In genomic region chr6:120555983-120556567, GRCm38 (mm10) we compare ENCODE assay signal across 17 mouse cellular contexts. TPM values are rescaled to one million over a fixed set of nuclear protein-coding genes. Genes with fewer than 3 reads are reported as not detected.
DNase-seq lines count a peak whose midpoint lies in the region; ATAC-seq lines count a peak whose summit lies in the region.
"Had no signal": no experiment of that assay in that cellular context is flagged by ENCODE, and none has a peak within 500 bp of the region (broad histone marks: within the 10 kb centered on the region; RNA-seq: fewer than 3 reads in every experiment).

No protein-coding gene starts in this region.

- no peak overlapping the region for H3K4me3 ChIP-seq in liver, embryonic 11.5 days (ENCODE audit: low read depth, low read length)
- H3K4me3 ChIP-seq: embryonic facial prominence, embryonic 15.5 days; forebrain, embryonic 12.5 days; gastrocnemius, adult 2 months; heart, embryonic 12.5 days; limb, embryonic 13.5 days; midbrain, embryonic 15.5 days; myocyte had no signal

- H3K27me3 ChIP-seq in liver, embryonic 11.5 days (replicated peaks; ENCODE audit: control insufficient read depth, insufficient read depth, low read length), result no peaks in the 10 kb centered on the region
- H3K27me3 ChIP-seq: embryonic facial prominence, embryonic 15.5 days; forebrain, embryonic 12.5 days; heart, embryonic 12.5 days; limb, embryonic 13.5 days; midbrain, embryonic 15.5 days had no signal

- 0 out of 2 replicates have a peak overlapping the region, but pooled peaks have one; percentile 34 for H3K9ac ChIP-seq in liver, embryonic 11.5 days (ENCODE audit: low read depth, low read length)
- H3K9ac ChIP-seq: embryonic facial prominence, embryonic 15.5 days; forebrain, embryonic 12.5 days; heart, embryonic 12.5 days; limb, embryonic 13.5 days; midbrain, embryonic 15.5 days had no signal

- peak overlapping the region; percentile 80 for H3K27ac ChIP-seq in liver, embryonic 11.5 days (ENCODE audit: low read depth, low read length)
- H3K27ac ChIP-seq: embryonic facial prominence, embryonic 15.5 days; forebrain, embryonic 12.5 days; gastrocnemius, adult 2 months; limb, embryonic 13.5 days; midbrain, embryonic 15.5 days had no signal

- H3K4me2 ChIP-seq in liver, embryonic 11.5 days, result peak overlapping the region; percentile 31
- H3K4me2 ChIP-seq: embryonic facial prominence, embryonic 15.5 days; forebrain, embryonic 12.5 days; heart, embryonic 12.5 days; limb, embryonic 13.5 days; midbrain, embryonic 15.5 days had no signal

- peak; percentile 94 for ATAC-seq in liver, embryonic 11.5 days (replicated peaks; ENCODE audit: low FRiP score)
- ATAC-seq in megakaryocyte progenitor cell, adult 5-6 weeks (replicated peaks; ENCODE audit: poor library complexity), result peak; percentile 93
- ATAC-seq: hindbrain, embryonic 16.5 days; midbrain, embryonic 15.5 days had no signal

- H3K36me3 ChIP-seq in liver, embryonic 11.5 days (ENCODE audit: control insufficient read depth, insufficient read depth, low read length), result no peaks in the 10 kb centered on the region
- H3K36me3 ChIP-seq: embryonic facial prominence, embryonic 15.5 days; forebrain, embryonic 12.5 days; heart, embryonic 12.5 days; limb, embryonic 13.5 days; midbrain, embryonic 15.5 days had no signal

- H3K9me3 ChIP-seq in liver, embryonic 11.5 days (ENCODE audit: control insufficient read depth, low read length), result no peaks in the 10 kb centered on the region
- H3K9me3 ChIP-seq: embryonic facial prominence, embryonic 15.5 days; forebrain, embryonic 12.5 days; heart, embryonic 12.5 days; limb, embryonic 13.5 days; midbrain, embryonic 15.5 days had no signal

- peak; percentile 67 for DNase-seq in MEL-GATA-1-ER (ENCODE audit: extremely low read depth, low read depth)
- peak; percentile 61 for DNase-seq in c-Kit-positive CD71-positive TER-119-negative erythroid progenitor cells, embryonic 14.5 days (ENCODE audit: low read depth)
- DNase-seq in liver, embryonic 11.5 days (ENCODE audit: low spot score), result peak; percentile 45
- DNase-seq in urinary bladder, adult 2 months (ENCODE audit: low spot score), result no peak
- no peak for DNase-seq in kidney, postnatal 36 days
- DNase-seq in thymus, postnatal 4 days, result no peak
- DNase-seq: cerebellum, adult 9-11 months; gastrocnemius, adult 2 months; kidney, adult 11 months had no signal

- 33% methylated on average over 6 of the region's 6 CpGs for WGBS in liver, embryonic 11.5 days

- peaks cover 27% of the 10 kb centered on the region for H3K4me1 ChIP-seq in liver, embryonic 11.5 days (replicated peaks; ENCODE audit: control insufficient read depth, insufficient read depth, low read length)
- H3K4me1 ChIP-seq: embryonic facial prominence, embryonic 15.5 days; forebrain, embryonic 12.5 days; heart, embryonic 12.5 days; limb, embryonic 13.5 days; midbrain, embryonic 15.5 days had no signal

RNA-seq across cellular contexts. Expression of gene Hdhd5, which starts 25.0 kb away (rescaled TPM):
- 19.9 and 20.7 TPM in 2 replicates for polyA plus RNA-seq in liver, embryonic 11.5 days (2014; fragmentation: Nextera tagmentation; extraction: Ambion mirVana)
- total RNA-seq in megakaryocyte progenitor cell, adult 5-6 weeks (2015), result 4.3 TPM in 2 replicates
- 4.7 and 7.6 TPM in 2 replicates for total RNA-seq in megakaryocyte progenitor cell, adult 5-6 weeks (2017)
- polyA plus RNA-seq in urinary bladder, adult 2 months (2012; rRNA removed), result 15.5 and 20.1 TPM in 2 replicates

Comparison
In these comparisons a context has a peak if more than half of its experiments do, and no peak if none do; other contexts are left out.
1. DNase-seq: peak in MEL-GATA-1-ER (single experiment), c-Kit-positive CD71-positive TER-119-negative erythroid progenitor cells, embryonic 14.5 days (single experiment) and liver, embryonic 11.5 days (single experiment); none in urinary bladder, adult 2 months (single experiment), kidney, postnatal 36 days (0 of 2) and thymus, postnatal 4 days (single experiment).